Mouse (Mus musculus) MEL (cell line): ENCODE measurements at regions not wholly inside any gene's neighbourhood (a gene's known extent, or its start where the extent isn't known, plus 50 kb on each side); places are given as distances from the start of the nearest gene placed in this dataset.

ENCODE experiments used
- CHD1 ChIP-seq: IDR thresholded peaks from 2 replicates; pipeline ENCODE4 v1.6.1; 2012; ENCODE audit warnings: low read depth, mild to moderate bottlenecking, inconsistent platforms, low read length, improper control_type of control experiment
- CTCF ChIP-seq, 3 experiments: IDR thresholded peaks in 2 of 3; conservative IDR thresholded peaks in 1 of 3; 2 replicates each; pipeline ENCODE4 v1.5.1; 2011 to 2012; ENCODE audit warnings: low read length in 3 of 3, low read depth in 2 of 3, mild to moderate bottlenecking in 2 of 3, improper control_type of control experiment in 1 of 3, inconsistent platforms in 1 of 3, mixed read lengths in 1 of 3, moderate library complexity in 1 of 3; ENCODE audit not compliant: control insufficient read depth in 1 of 3, insufficient read depth in 1 of 3, poor library complexity in 1 of 3, severe bottlenecking in 1 of 3
- ELF1 ChIP-seq: IDR thresholded peaks from 2 replicates; pipeline ENCODE4 v1.6.1; 2014; ENCODE audit warnings: low read depth, mild to moderate bottlenecking, inconsistent platforms, low read length, improper control_type of control experiment, moderate library complexity
- EP300 ChIP-seq, 2 experiments: IDR thresholded peaks; 2 replicates each; pipeline ENCODE4 v1.6.1; 2011; ENCODE audit warnings: improper control_type of control experiment in 2 of 2, low read length in 2 of 2, low read depth in 1 of 2, mild to moderate bottlenecking in 1 of 2
- GABPA ChIP-seq: IDR thresholded peaks from 2 replicates; pipeline ENCODE4 v1.6.1; 2012; ENCODE audit warnings: low read depth, mild to moderate bottlenecking, inconsistent platforms, low read length, improper control_type of control experiment, moderate library complexity
- HCFC1 ChIP-seq: IDR thresholded peaks from 2 replicates; pipeline ENCODE4 v1.6.1; 2012; ENCODE audit warnings: low read depth, mild to moderate bottlenecking, inconsistent platforms, low read length, improper control_type of control experiment, moderate library complexity
- MAFK ChIP-seq: IDR thresholded peaks from 2 replicates; pipeline ENCODE4 v1.6.1; 2011; ENCODE audit warnings: low read depth, mild to moderate bottlenecking, low read length, improper control_type of control experiment, borderline replicate concordance
- MYC ChIP-seq: IDR thresholded peaks from 2 replicates; pipeline ENCODE4 v1.6.1; 2011; ENCODE audit warnings: low read depth, mild to moderate bottlenecking, low read length, improper control_type of control experiment, moderate library complexity
- POLR2A ChIP-seq, 2 experiments: IDR thresholded peaks; 2 replicates each; pipeline ENCODE4 v1.6.1; 2011 to 2012; ENCODE audit warnings: low read length in 2 of 2, mild to moderate bottlenecking in 2 of 2, control low read depth in 1 of 2, improper control_type of control experiment in 1 of 2, low read depth in 1 of 2, moderate library complexity in 1 of 2; ENCODE audit not compliant: control insufficient read depth in 1 of 2, insufficient read depth in 1 of 2, poor library complexity in 1 of 2
- SIN3A ChIP-seq: IDR thresholded peaks from 2 replicates; pipeline ENCODE4 v1.6.1; 2012; ENCODE audit warnings: low read length, improper control_type of control experiment, inconsistent platforms
- USF1 ChIP-seq: IDR thresholded peaks from 2 replicates; pipeline ENCODE4 v1.6.1; 2014; ENCODE audit warnings: low read depth, mild to moderate bottlenecking, inconsistent platforms, low read length, improper control_type of control experiment, moderate library complexity
- ZKSCAN1 ChIP-seq: IDR thresholded peaks from 2 replicates; pipeline ENCODE4 v1.6.1; 2012; ENCODE audit warnings: low read depth, mild to moderate bottlenecking, inconsistent platforms, low read length, improper control_type of control experiment, moderate library complexity

DNA sequence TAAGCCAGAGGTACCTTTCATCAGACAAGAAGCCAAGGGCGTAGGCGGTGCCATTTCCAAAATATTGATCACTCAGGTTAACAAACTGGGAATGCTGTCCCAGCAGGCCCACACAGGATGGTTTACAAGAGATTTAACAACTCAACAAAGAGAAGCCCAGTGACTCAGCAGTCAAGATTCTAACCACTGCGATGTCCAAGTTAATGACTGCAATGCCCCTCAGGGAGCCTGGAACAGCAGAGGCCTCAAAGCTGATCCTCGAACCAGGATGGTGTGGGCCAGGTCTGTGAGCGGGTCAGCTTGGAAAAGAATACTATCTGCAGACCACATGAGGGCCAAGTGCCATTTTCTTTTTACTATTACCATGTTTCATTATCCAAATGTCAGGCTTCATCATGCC is 108.0 kb upstream of the Klf14 start:
- TF ChIP-seq CTCF (IDR thresholded peaks at IDR 0.05 in 2 of 3, conservative IDR thresholded peaks at IDR 0.05 in 1 of 3; ENCODE audit: control insufficient read depth in 1 of 3, insufficient read depth in 1 of 3, low read depth in 2 of 3, low read length in 3 of 3, poor library complexity in 1 of 3, severe bottlenecking in 1 of 3) (no peak), ZKSCAN1 (no peak), CHD1 (no peak), HCFC1 (no peak), EP300 (IDR thresholded peaks at IDR 0.05; ENCODE audit: low read depth in 1 of 2, low read length in 2 of 2) (no peak), GABPA (no peak), MYC (no peak), POLR2A (IDR thresholded peaks at IDR 0.05; ENCODE audit: control insufficient read depth in 1 of 2, insufficient read depth in 1 of 2, low read depth in 1 of 2, low read length in 2 of 2, poor library complexity in 1 of 2) (no peak), ELF1 (no peak), USF1 (no peak), MAFK (no peak), SIN3A (no peak)
